Mouse (Mus musculus) midbrain, embryonic 15.5 days (tissue): ENCODE data around the gene Dhx57. TPM values are rescaled to one million over a fixed set of nuclear protein-coding genes. Genes with fewer than 3 reads are reported as not detected.
"Not testable (repeated sequence)": the region's sequence is repeated elsewhere in the genome, so short reads cannot be mapped to it uniquely, and the experiment has no call there.

Experiments used
- ATAC-seq: fragments of 200-750 bp; cut with Nextera tagmentation; replicated peaks from 2 replicates; pipeline ENCODE4 v1.8.0; 2017; ENCODE audit warnings: moderate TSS enrichment
- H3K27ac ChIP-seq: fragments of 300-500 bp; sonication (generic); 2 replicates; pipeline ENCODE4 v1.5.1; 2015; ENCODE audit warnings: mild to moderate bottlenecking, inconsistent platforms
- H3K27me3 ChIP-seq: fragments of 300-500 bp; sonication (generic); replicated peaks from 2 replicates; pipeline ENCODE4 v1.6.1; 2015; ENCODE audit warnings: inconsistent platforms
- H3K36me3 ChIP-seq: fragments of 300-500 bp; sonication (generic); replicated peaks from 2 replicates; pipeline ENCODE4 v1.6.1; 2015; ENCODE audit warnings: inconsistent platforms
- H3K4me1 ChIP-seq: fragments of 300-500 bp; sonication (generic); 2 replicates; pipeline ENCODE4 v1.6.1; 2015; ENCODE audit warnings: inconsistent platforms
- H3K4me2 ChIP-seq: fragments of 300-500 bp; sonication (generic); 2 replicates; pipeline ENCODE4 v1.6.1; 2015; ENCODE audit warnings: inconsistent platforms, mild to moderate bottlenecking, moderate library complexity
- H3K4me3 ChIP-seq: fragments of 300-500 bp; sonication (generic); 2 replicates; pipeline ENCODE4 v1.5.1; 2015; ENCODE audit warnings: mild to moderate bottlenecking, inconsistent platforms
- H3K9ac ChIP-seq: fragments of 300-500 bp; sonication (generic); 2 replicates; pipeline ENCODE4 v1.6.1; 2015; ENCODE audit warnings: mild to moderate bottlenecking, inconsistent platforms
- H3K9me3 ChIP-seq: fragments of 300-500 bp; sonication (generic); 2 replicates; pipeline ENCODE4 v1.6.1; 2016; ENCODE audit warnings: inconsistent platforms
- WGBS: fragments of 180-500 bp; shearing (Covaris S2); methylation state at CpG from one replicate; pipeline ENCODE4 v1.1.7; 2015; ENCODE audit warnings: mixed read lengths; 5-methylcytosine and 5-hydroxymethylcytosine counted together
- polyA plus RNA-seq: library from polyadenylated mRNA; unstranded; fragments of >200 nt; fragmentation: Nextera tagmentation; extraction: Ambion mirVana; gene quantifications from 2 replicates; pipeline ENCODE4 v1.2.1, GENCODE M21; 2015

The Dhx57 gene
- polyA plus RNA-seq, 1 experiment from 2014 or later = 58.2 TPM

GRCm38 (mm10) chr17:80221202-80221601 lies 69.1 kb downstream of the Dhx57 start:
- no peaks in the 10 kb centered on the region for H3K9me3 ChIP-seq
- WGBS = 65% methylated on average over 9 of the region's 9 CpGs
- H3K27ac ChIP-seq = no peak overlapping the region
- no peak overlapping the region for H3K4me2 ChIP-seq
- H3K27me3 ChIP-seq = no peaks in the 10 kb centered on the region
- no peaks in the 10 kb centered on the region for H3K36me3 ChIP-seq
- peaks cover 6% of the 10 kb centered on the region for H3K4me1 ChIP-seq
- no peak overlapping the region for H3K9ac ChIP-seq
- H3K4me3 ChIP-seq = no peak overlapping the region
- ATAC-seq = no peak

GRCm38 (mm10) chr17:80220131-80220530 lies 70.1 kb downstream of the Dhx57 start:
- no peaks in the 10 kb centered on the region for H3K9me3 ChIP-seq
- no peak overlapping the region for H3K4me2 ChIP-seq
- ATAC-seq = no peak
- no peak overlapping the region for H3K9ac ChIP-seq
- H3K36me3 ChIP-seq = no peaks in the 10 kb centered on the region
- WGBS = 86% methylated on average over 2 of the region's 2 CpGs
- H3K4me3 ChIP-seq = no peak overlapping the region
- no peaks in the 10 kb centered on the region for H3K27me3 ChIP-seq
- H3K27ac ChIP-seq = no peak overlapping the region
- peaks cover 5% of the 10 kb centered on the region for H3K4me1 ChIP-seq

- not testable (repeated sequence) for ATAC-seq, H3K36me3 ChIP-seq, H3K4me1 ChIP-seq
Observed at GRCm38 (mm10) chr17:80213998-80214397, 76.3 kb downstream of the Dhx57 start.

GRCm38 (mm10) chr17:80206671-80207581 lies 83.3 kb downstream of the Dhx57 start, which contains the start of the genes Srsf7 and Ttc39d:
Srsf7 (minus strand) TSS chr17:80207307.
Ttc39d (plus strand) TSS chr17:80207460.
- peak within 1 kb of the TSS; percentile 80 for H3K4me2 ChIP-seq
- no peaks in the 10 kb centered on the region for H3K27me3 ChIP-seq
- peaks cover 17% of the 10 kb centered on the region for H3K36me3 ChIP-seq
- under 1% methylated on average over 95 of the region's 95 CpGs for WGBS
- peak; percentile 92 for ATAC-seq
- no peaks in the 10 kb centered on the region for H3K9me3 ChIP-seq
- H3K4me1 ChIP-seq = peaks cover 19% of the 10 kb centered on the region
- H3K4me3 ChIP-seq = peak within 1 kb of the TSS; percentile 74
- H3K27ac ChIP-seq = peak within 1 kb of the TSS; percentile 99
- H3K9ac ChIP-seq = peak within 1 kb of the TSS; percentile 90

More at GRCm38 (mm10) chr17:80213998-80214397, 76.3 kb downstream of the Dhx57 start:
- not testable (repeated sequence) for H3K4me3 ChIP-seq, H3K9ac ChIP-seq, H3K9me3 ChIP-seq, H3K4me2 ChIP-seq, H3K27ac ChIP-seq, H3K27me3 ChIP-seq
- WGBS = 89% methylated on average over 4 of the region's 4 CpGs

- ATAC-seq = peak; percentile 74
Observed at GRCm38 (mm10) chr17:80206301-80206670, 84.0 kb downstream of the Dhx57 start.

GRCm38 (mm10) chr17:80205657-80206056 lies 84.6 kb downstream of the Dhx57 start:
- no peak for ATAC-seq
- Histone ChIP-seq H3K9ac (peak overlapping the region; percentile 90), H3K27me3 (no peaks in the 10 kb centered on the region), H3K27ac (peak overlapping the region; percentile 99), H3K4me1 (peaks cover 19% of the 10 kb centered on the region), H3K36me3 (peaks cover 24% of the 10 kb centered on the region), H3K4me3 (peak overlapping the region; percentile 74), H3K4me2 (peak overlapping the region; percentile 80), H3K9me3 (no peaks in the 10 kb centered on the region)
- WGBS = 33% methylated on average over 5 of the region's 5 CpGs

More at GRCm38 (mm10) chr17:80206301-80206670, 84.0 kb downstream of the Dhx57 start:
- peaks cover 21% of the 10 kb centered on the region for H3K36me3 ChIP-seq
- H3K9me3 ChIP-seq = no peaks in the 10 kb centered on the region
- WGBS = under 1% methylated on average over 36 of the region's 36 CpGs
- no peaks in the 10 kb centered on the region for H3K27me3 ChIP-seq
- H3K4me3 ChIP-seq = peak overlapping the region; percentile 74
- peak overlapping the region; percentile 99 for H3K27ac ChIP-seq
- peaks cover 19% of the 10 kb centered on the region for H3K4me1 ChIP-seq
- peak overlapping the region; percentile 80 for H3K4me2 ChIP-seq
- peak overlapping the region; percentile 90 for H3K9ac ChIP-seq

GRCm38 (mm10) chr17:80199160-80199778 lies 91.0 kb downstream of the Dhx57 start:
- peak; percentile 53; the same call in 1 of the 2 replicates for ATAC-seq
- no peak overlapping the region for H3K4me2 ChIP-seq
- H3K9me3 ChIP-seq = no peaks in the 10 kb centered on the region
- 0 out of 2 replicates have a peak, but pooled peaks cover 6% of the 10 kb centered on the region for H3K4me1 ChIP-seq
- H3K36me3 ChIP-seq = peaks cover 43% of the 10 kb centered on the region
- H3K27ac ChIP-seq = no peak overlapping the region
- no peak overlapping the region for H3K4me3 ChIP-seq
- 91% methylated on average over 3 of the region's 3 CpGs for WGBS
- H3K9ac ChIP-seq = no peak overlapping the region
- H3K27me3 ChIP-seq = no peaks in the 10 kb centered on the region

- Histone ChIP-seq H3K27ac (no peak overlapping the region), H3K9ac (no peak overlapping the region), H3K4me3 (no peak overlapping the region), H3K9me3 (no peaks in the 10 kb centered on the region), H3K27me3 (no peaks in the 10 kb centered on the region), H3K4me2 (no peak overlapping the region), H3K4me1 (no peaks in the 10 kb centered on the region), H3K36me3 (peaks cover 13% of the 10 kb centered on the region; the same call in 1 of the 2 replicates)
- 68% methylated on average over 5 of the region's 5 CpGs for WGBS
- peak; percentile 35 for ATAC-seq
Observed at GRCm38 (mm10) chr17:80193075-80193474, 97.2 kb downstream of the Dhx57 start.

Other genes with a start within 250 kb of the Dhx57 start
- 63.7 and 65.5 TPM in 2 replicates for gene Hnrnpll, start 228.1 kb downstream of the Dhx57 start, polyA plus RNA-seq
- gene Galm, start 163.0 kb downstream of the Dhx57 start, polyA plus RNA-seq = 1.5 and 2.0 TPM in 2 replicates
- 417 and 424 TPM in 2 replicates for gene Srsf7, start 83.2 kb downstream of the Dhx57 start, polyA plus RNA-seq
- gene Ttc39d, start 83.0 kb downstream of the Dhx57 start, polyA plus RNA-seq = 0.06 and 0.22 TPM in 2 replicates
- gene Gemin6, start 66.0 kb downstream of the Dhx57 start, polyA plus RNA-seq = 18.1 and 21.5 TPM in 2 replicates
- 48.8 and 49.7 TPM in 2 replicates for gene Morn2, start 273 bp downstream of the Dhx57 start, polyA plus RNA-seq
- gene Arhgef33, start 16.9 kb upstream of the Dhx57 start, polyA plus RNA-seq = 1.0 and 1.6 TPM in 2 replicates
- gene Gm10190, start 83.1 kb upstream of the Dhx57 start, polyA plus RNA-seq = 3.3 and 4.4 TPM in 2 replicates
- gene Sos1, start 190.0 kb upstream of the Dhx57 start, polyA plus RNA-seq = 8.5 and 8.8 TPM in 2 replicates